Mouse (Mus musculus) CH12F3 (cell line): ENCODE data around the gene Scg5.

Source experiments
- in situ Hi-C: fragments of 300-500 bp; cut with MboI; formaldehyde crosslinking; loops from 2 replicates; pipeline ENCODE4 v1.14.3; 2020; ENCODE audit warnings: low sequenced_read_pairs

Gene Scg5

DNA sequence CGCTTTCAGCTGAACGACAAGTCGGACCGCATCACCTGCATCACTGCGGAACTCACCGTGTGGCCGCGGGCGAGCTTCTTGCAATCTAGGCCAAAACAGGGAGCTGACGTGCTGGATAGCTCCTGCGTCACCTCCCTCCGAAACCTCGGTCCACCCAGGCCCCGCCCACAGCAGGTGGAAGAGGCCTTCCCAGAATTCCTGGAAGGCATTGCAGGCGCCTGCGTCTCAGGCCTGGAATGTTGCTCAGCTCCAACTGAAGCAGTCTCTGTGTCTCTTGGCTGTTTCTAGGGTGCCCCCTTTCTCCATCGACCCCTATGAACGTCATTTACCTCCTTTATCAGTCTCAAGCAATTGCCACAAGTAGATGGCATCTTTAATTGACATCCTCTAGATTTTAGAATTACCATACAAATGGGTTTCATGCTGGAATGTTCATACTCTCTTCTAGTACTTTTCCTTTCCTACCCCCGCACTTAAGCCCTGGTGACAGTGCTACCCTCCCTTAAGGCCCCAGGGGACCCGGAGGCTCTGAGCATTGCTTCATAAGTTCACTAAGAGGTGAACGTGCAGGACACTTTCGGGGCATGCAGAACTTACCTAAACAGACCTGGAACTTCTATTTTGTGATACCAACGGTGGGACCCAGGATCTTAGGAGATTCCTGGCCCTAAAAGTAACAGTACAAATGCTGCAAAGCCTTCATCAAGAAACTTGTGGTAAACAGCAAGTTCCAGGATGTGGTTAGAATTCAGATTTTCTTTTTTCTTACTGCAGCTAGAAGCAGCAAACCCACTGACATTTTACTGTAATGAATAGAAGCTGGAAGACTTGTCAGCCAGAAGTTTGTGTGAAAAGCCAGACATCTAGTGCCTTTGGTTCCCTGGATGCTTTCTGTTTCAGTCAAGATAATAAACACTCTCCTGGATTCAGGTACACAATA is at the start of gene Scg5:
Gene Scg5 (minus strand): TSS at position 179 of the 940 bp plus-strand sequence.
- in situ Hi-C loops, result no loop called here

DNA sequence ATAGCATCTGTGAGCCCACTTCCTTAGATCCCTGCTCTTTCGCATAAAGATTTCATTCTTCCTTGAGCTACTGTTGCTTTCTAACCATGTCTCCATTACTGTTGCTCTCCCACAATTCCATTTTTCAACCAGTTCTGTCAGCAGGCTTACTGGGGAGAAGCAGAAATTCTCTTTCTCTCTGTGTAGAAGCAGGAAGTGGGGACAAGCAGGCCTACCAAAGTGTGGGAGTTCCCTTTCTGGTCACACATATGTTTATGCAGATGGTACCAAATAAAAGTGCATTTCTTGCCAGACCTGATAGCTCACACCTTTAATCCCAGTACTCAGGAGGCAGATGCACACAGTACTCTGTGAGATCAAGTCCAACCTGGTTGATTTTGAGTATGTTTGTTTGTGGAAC is 41.2 kb upstream of the Scg5 start:
- in situ Hi-C loops, result no loop called here

DNA sequence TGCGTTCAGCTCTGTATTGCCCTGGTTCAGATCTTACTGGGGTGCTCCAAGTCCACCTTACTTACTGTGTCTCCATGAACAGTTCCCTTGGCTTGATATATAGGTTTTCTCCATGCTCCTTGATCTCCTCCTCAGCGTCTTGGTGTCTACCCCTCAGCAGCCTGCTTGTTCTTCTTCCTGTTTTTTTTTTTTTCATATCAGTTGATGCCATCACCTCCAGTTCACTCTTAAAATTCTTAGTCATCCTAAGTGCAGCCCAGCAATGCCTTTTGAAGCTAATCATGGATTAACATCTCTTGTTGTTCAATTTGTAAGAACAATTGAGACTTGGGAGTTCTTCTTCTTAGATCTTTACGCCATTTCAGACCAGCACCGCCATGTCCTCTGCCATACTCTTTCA is 39.5 kb upstream of the Scg5 start:
- in situ Hi-C loops, result no loop called here

GRCm38 (mm10) chr2:113866155-113866554 is 37.2 kb upstream of the Scg5 start:
- in situ Hi-C loops, result no loop called here

DNA sequence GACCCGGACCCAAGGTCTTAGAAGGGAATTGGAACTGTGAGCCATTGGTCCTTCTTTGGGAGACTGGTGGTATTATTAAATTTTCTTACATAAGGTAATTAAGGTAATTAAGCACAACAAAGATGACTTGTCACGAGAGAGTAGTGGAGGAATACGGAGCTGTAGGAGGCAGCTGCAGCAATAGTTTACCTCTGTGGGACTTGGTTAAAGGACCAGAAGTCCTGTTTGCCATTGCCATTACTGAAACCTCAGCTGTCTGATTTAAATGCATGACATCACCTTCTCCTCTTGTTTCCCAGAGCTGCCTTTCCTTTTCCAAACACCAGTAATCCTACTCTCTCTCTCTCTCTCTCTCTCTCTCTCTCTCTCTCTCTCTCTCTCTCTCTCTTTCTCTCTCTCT is 20.2 kb upstream of the Scg5 start:
- in situ Hi-C loops, result no loop called here

- in situ Hi-C loops, result no loop called here
Observed at GRCm38 (mm10) chr2:113848245-113849121, 19.6 kb upstream of the Scg5 start, which contains the start of gene Arhgap11a. TSS of gene Arhgap11a (minus strand) at chr2:113848661.

DNA sequence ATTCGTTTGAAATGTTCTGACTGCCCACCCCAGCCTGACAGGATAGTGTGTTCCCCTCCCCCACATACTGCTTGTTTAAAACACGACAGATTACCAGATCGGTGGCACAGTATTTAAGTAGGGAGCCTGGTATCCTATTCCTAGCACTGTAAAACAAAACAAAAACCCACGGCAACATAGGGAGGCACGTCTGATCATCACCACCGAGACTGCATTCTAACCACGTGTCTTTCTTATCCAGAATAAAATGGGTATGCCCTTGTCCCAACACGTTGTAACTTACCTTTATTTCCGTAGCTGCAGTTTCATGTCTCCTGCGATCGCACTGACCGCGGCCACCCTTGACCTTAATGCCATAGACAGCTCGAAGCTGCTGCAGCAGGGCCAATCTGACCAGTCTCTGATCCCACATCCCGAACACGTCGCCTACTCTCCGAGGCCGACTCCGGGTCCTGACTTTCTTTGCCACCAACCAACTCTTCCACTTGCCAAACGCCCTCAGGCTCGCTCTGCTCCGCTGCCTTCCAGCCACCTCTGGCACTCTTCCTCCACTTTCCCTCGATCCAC is 18.8 kb upstream of the Scg5 start:
- in situ Hi-C loops, result no loop called here

DNA sequence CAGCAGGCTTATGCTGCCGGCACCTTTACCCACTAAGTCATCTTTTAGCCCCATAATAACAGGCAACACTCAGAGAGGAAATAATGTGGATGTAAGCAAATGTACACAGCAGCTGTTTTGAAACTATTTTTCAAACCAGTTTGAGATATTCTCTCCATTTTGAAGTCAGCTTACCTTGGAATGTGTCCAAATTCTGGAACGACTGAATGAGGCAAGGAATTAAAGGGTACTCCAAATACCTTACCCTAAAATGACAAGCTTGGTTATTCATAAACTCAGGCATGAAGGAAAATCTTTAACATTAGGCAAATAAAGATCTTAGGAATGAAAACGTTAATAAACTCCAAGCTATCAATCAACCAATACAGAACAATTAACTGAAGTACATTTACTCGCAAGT is 16.2 kb upstream of the Scg5 start:
- in situ Hi-C loops, result no loop called here

DNA sequence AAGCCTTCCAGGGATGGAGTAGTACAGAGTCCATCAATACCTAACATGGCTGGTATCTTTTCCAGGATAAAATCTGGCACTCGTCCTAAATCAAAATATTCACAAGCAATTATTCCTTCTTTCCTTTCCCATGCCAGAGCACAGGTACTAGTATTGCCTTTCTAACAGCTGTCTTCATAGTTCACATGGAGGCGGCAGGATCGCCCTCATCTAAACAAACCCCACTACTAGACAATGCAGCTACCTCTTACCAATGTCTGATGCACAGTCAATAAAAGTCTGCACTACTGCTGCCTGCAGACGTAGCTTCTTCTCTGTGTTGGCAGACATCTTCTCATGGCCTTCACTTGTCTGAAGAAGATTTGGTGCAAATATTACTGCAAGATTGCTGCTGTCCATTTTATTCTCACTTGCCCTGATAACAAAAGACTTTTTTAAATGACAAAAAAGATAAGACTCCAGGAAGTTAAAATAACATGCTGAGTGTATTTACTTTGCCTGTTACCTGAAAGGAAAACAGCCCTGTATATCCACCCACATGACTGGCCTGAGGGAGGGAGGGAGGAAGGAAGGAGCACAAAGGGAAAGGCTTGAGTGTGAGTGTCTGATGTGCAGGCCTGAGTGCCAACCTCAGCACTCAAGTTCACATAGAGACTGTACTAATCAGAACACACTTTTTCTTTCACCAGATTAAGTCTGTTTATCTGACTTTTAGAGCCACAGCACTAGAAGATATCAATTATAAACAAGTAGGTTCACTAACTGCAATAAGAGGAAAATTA is 12.9 kb upstream of the Scg5 start:
- in situ Hi-C loops, result no loop called here

DNA sequence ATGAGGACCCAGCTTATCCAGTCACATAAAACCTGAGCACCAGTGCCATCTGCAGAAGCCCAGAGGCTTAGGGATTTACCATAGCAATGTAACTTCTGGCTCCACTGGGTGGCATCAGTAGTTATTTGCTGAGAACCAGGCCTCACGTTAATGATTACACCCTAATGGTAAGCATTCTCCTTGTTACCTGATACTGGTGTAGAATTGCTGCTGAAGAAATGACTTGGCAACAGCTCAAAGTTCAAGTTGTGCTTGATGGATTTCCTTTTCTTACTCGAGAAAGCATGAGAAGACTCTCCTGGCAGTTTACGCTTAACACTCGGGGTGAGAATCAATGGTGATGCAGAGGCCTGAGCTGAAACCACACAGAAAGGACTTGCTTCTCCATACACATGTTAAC is 10.6 kb upstream of the Scg5 start:
- in situ Hi-C loops, result no loop called here

- in situ Hi-C loops, result no loop called here
Observed at GRCm38 (mm10) chr2:113835219-113835618, 6.3 kb upstream of the Scg5 start.

GRCm38 (mm10) chr2:113828086-113828942 is 607 bp downstream of the Scg5 start:
- in situ Hi-C loops, result no loop called here

DNA sequence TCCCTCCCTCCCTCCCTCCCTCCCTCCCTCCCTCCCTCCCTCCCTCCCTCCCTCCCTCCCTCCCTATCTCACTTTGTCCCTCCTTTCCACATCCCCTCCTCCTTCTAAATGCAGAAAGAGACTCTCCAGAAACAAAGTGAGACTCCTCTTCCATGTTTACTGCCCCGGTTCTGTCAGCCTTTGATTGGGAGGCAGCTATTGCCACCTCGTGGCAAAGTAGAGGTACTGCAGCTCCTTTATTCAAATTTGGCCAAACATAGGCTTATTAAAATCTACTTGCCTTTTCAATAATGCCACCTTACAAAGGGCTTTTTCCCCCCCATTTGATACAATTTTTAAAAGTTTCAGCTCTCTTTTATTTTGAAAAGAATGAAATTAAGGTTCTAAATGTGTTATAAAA is 5.0 kb downstream of the Scg5 start:
- in situ Hi-C loops, result no loop called here

GRCm38 (mm10) chr2:113822367-113822766 is 6.6 kb downstream of the Scg5 start:
- in situ Hi-C loops, result no loop called here

- in situ Hi-C loops, result no loop called here
Observed at GRCm38 (mm10) chr2:113821176-113821734, 7.7 kb downstream of the Scg5 start.

- in situ Hi-C loops, result no loop called here
Observed at GRCm38 (mm10) chr2:113820117-113820516, 8.8 kb downstream of the Scg5 start.

DNA sequence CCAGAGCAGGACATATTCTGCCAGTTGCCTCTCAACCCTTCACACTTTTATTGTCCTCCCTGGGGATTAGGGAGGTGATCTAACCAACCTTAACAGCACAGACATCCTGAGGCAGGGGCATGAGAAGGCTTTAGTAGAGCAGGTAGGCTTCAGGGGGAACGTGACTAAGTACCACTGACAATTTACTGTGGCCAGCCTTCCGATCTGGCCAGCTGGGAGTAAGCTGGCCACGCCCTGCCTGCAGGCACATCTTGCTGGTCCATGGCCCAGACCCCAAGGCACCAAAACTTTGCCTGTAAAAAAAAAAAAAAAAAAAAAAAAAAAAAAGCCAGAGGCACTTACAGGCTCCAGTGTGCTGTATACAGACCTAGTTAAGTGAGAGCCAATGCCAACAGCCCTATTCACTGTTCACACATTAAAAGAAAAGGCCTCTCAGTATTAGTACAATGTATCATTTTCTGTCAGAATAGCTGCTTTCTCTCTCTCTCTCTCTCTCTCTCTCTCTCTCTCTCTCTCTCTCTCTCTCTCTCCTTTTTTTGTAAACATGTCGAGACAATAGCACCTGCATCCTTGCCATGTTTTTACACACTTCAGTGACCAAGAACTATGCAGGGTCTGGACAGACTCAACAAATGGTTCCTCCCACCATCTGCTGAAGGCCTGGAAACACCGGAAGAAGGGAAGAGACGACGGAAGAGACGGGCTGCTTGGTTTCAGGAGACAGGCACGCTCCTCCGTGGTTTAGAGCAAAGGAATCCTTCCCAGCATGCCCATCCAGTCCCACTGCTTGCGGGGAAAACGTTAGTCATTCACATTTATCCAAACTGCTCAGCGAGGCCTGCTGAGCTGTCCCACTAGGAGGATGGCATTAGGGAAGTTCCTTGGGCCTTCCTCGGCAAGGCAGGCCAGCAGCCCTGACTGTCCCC is 11.0 kb downstream of the Scg5 start:
- in situ Hi-C loops, result no loop called here

DNA sequence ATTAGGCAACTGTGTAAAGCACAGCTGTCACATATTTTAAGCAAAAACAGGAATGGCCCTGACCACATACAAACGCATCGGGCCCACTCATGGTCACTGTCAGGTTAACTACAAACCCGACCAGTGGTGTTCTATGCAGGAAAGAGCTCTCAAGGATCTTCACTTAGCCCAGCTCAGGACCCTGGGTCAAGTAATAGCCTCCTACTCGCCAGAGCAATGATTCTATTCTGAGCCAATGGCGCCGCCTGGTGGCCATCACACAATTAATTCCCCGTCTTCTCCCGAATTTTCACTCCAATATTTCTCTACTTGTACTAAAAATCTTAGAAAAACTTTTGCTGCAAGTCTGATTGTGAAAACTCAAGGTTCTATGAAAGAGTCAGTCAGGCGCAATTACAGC is 21.3 kb downstream of the Scg5 start:
- in situ Hi-C loops, result no loop called here
